Mouse (Mus musculus) neural tube, embryonic 13.5 days (tissue): ENCODE measurements around the gene Gnaz. TPM values are rescaled to one million over a fixed set of nuclear protein-coding genes. Genes with fewer than 3 reads are reported as not detected.

Experiments used
- ATAC-seq: fragments of 200-750 bp; cut with Nextera tagmentation; 2 replicates; pipeline ENCODE4 v1.8.0; 2017; ENCODE audit warnings: low read depth, mild to moderate bottlenecking, moderate TSS enrichment, moderate library complexity
- H3K27ac ChIP-seq: fragments of 300-500 bp; sonication (generic); replicated peaks from 2 replicates; pipeline ENCODE4 v1.5.1; 2015; ENCODE audit warnings: moderate library complexity, mild to moderate bottlenecking, inconsistent platforms
- H3K27me3 ChIP-seq: fragments of 300-500 bp; sonication (generic); 2 replicates; pipeline ENCODE4 v1.6.1; 2015; ENCODE audit warnings: mild to moderate bottlenecking, inconsistent platforms
- H3K36me3 ChIP-seq: fragments of 300-500 bp; sonication (generic); 2 replicates; pipeline ENCODE4 v1.6.1; 2015; ENCODE audit warnings: mild to moderate bottlenecking, inconsistent platforms
- H3K4me1 ChIP-seq: fragments of 300-500 bp; sonication (generic); replicated peaks from 2 replicates; pipeline ENCODE4 v1.6.1; 2015; ENCODE audit warnings: inconsistent platforms
- H3K4me2 ChIP-seq: fragments of 300-500 bp; sonication (generic); 2 replicates; pipeline ENCODE4 v1.6.1; 2015; ENCODE audit warnings: inconsistent platforms, mild to moderate bottlenecking, moderate library complexity
- H3K4me3 ChIP-seq: fragments of 300-500 bp; sonication (generic); 2 replicates; pipeline ENCODE4 v1.5.1; 2015; ENCODE audit warnings: mild to moderate bottlenecking, inconsistent platforms
- H3K9ac ChIP-seq: fragments of 300-500 bp; sonication (generic); 2 replicates; pipeline ENCODE4 v1.6.1; 2015; ENCODE audit warnings: moderate library complexity, mild to moderate bottlenecking, inconsistent platforms
- H3K9me3 ChIP-seq: fragments of 300-500 bp; sonication (generic); 2 replicates; pipeline ENCODE4 v1.6.1; 2016; ENCODE audit warnings: inconsistent platforms
- WGBS: fragments of 180-500 bp; shearing (Covaris S2); methylation state at CpG from one replicate; pipeline ENCODE4 v1.1.7; 2015; 5-methylcytosine and 5-hydroxymethylcytosine counted together
- polyA plus RNA-seq: library from polyadenylated mRNA; unstranded; fragments of >200 nt; fragmentation: Nextera tagmentation; extraction: Ambion mirVana; gene quantifications from 2 replicates; pipeline ENCODE4 v1.2.1, GENCODE M21; 2015

Gnaz gene
- polyA plus RNA-seq, 1 experiment from 2014 or later, result 51.9 TPM

DNA sequence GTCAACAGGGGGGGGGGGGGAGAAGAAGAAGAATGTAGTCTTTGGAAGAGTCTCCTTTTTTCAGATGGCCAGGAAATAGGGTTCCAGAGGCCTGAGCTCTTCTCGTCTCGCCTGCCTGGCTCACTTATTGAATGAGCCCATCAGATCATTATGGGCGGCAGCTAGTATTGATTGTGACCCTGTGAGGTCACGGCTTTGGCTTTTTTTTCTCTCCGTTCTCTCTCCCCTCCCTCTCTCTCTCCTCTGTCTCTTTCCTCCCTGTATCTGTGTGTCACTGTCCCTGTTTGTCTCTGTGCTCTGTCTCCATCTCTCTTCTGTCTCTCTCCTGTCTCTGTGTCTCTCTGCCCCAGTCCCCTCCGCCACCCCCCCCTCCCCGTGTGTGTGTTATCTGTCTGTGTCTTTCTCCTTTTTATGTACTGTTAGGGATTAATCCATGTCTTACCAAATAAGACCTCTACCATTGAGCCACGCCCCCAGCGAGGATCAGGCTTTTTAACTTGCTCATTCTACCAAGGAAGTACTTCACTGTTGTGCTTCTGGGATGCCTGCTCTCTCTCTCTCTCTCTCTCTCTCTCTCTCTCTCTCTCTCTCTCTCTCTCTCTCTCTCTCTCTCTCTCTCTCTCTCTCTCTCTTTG is 91.9 kb downstream of the Gnaz start:
- Histone ChIP-seq H3K4me2 (0 out of 2 replicates have a peak overlapping the region, but pooled peaks have one; percentile 84), H3K27ac (no peak overlapping the region; the same call in none of the 2 replicates), H3K9ac (0 out of 2 replicates have a peak overlapping the region, but pooled peaks have one; percentile 8), H3K9me3 (no peaks in the 10 kb centered on the region), H3K27me3 (no peaks in the 10 kb centered on the region), H3K4me3 (no peak overlapping the region), H3K4me1 (peaks cover 69% of the 10 kb centered on the region), H3K36me3 (no peaks in the 10 kb centered on the region)
- ATAC-seq, result no peak
- WGBS, result 21% methylated on average over 9 of the region's 9 CpGs

DNA sequence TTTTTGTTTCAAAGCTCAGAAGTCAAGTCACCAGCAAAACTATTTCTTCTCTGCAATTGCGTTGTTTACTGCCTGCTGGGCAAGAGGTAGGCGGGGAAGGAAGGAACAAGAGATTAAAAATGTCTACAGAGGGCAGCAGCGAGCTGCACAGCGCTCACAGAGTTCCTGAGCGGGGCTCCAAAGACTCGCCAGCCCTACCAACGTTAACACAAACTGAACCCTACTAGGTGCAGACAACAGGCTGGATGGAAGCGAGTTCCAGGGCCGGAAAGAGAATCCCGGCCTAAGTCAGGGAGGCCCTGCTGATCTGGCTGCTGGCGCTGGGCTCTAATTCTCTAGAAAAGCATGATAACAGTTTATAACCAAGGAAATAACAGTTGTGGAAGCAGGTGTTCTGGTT is 92.4 kb downstream of the Gnaz start:
- Histone ChIP-seq H3K4me3 (peak overlapping the region; percentile 88), H3K9me3 (no peaks in the 10 kb centered on the region), H3K4me2 (peak overlapping the region; percentile 84), H3K27ac (no peak overlapping the region; the same call in 1 of the 2 replicates), H3K36me3 (no peaks in the 10 kb centered on the region), H3K4me1 (peaks cover 70% of the 10 kb centered on the region), H3K27me3 (no peaks in the 10 kb centered on the region), H3K9ac (peak overlapping the region; percentile 94; the same call in 1 of the 2 replicates)
- ATAC-seq, result 0 out of 2 replicates have a peak, but pooled peaks have one; percentile 23
- WGBS, result under 1% methylated on average over 11 of the region's 11 CpGs

DNA sequence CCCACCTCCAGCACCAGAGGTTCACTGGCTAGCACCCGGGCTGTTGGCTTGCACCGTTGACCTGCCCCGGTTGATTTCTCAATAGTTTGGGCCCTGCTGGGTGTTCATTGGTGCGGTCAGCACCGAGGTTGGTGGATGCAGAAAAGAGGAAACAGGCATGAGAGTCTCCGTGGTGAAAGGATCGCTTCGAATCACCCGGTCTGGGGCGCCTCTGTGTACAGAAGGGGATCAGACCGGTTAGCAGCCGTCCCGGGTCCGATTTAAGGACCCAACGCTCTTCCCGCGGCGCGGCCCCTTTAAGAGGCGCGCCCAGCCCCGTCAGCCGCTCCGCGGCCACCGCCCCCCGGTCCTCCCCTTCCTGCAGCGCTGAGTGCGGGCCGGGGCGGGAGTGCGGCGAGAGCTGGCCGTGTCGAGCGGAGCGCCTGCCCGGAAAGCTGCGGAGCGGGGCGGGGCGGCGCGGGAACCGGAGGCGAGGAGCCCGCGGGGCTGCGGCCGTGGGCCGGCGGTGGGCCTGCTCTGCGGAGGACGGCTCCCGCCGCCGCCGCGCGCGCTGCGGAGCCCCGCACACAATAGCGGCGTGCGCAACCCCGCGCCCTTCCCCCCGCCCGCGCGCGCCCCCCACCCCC is 93.4 kb downstream of the Gnaz start, which contains the start of gene Bcr:
Bcr (plus strand) TSS at position 376 of the 626 bp plus-strand sequence.
- Histone ChIP-seq H3K27ac (peak within 1 kb of the TSS; percentile 93), H3K9ac (peak within 1 kb of the TSS; percentile 94), H3K4me3 (peak within 1 kb of the TSS; percentile 88), H3K27me3 (no peaks in the 10 kb centered on the region), H3K4me2 (peak within 1 kb of the TSS; percentile 84), H3K36me3 (no peaks in the 10 kb centered on the region), H3K4me1 (peaks cover 78% of the 10 kb centered on the region), H3K9me3 (no peaks in the 10 kb centered on the region)
- peak; percentile 86 for ATAC-seq
- under 1% methylated on average over 61 of the region's 73 CpGs for WGBS

GRCm38 (mm10) chr10:75060843-75061235 is 93.9 kb downstream of the Gnaz start:
- peak overlapping the region; percentile 88 for H3K4me3 ChIP-seq
- peak overlapping the region; percentile 94 for H3K9ac ChIP-seq
- 0 out of 2 replicates have a peak, but pooled peaks cover 4% of the 10 kb centered on the region for H3K36me3 ChIP-seq
- H3K27ac ChIP-seq, result peak overlapping the region; percentile 93
- H3K4me1 ChIP-seq, result peaks cover 79% of the 10 kb centered on the region
- ATAC-seq, result peak; percentile 30
- H3K9me3 ChIP-seq, result no peaks in the 10 kb centered on the region
- H3K4me2 ChIP-seq, result peak overlapping the region; percentile 84
- no peaks in the 10 kb centered on the region for H3K27me3 ChIP-seq
- WGBS, result under 1% methylated on average over 42 of the region's 48 CpGs

- no peak for ATAC-seq
- H3K36me3 ChIP-seq, result 0 out of 2 replicates have a peak, but pooled peaks cover 5% of the 10 kb centered on the region
- 2% methylated on average over 70 of the region's 71 CpGs for WGBS
- H3K9me3 ChIP-seq, result no peaks in the 10 kb centered on the region
- peak overlapping the region; percentile 93 for H3K27ac ChIP-seq
- H3K4me2 ChIP-seq, result peak overlapping the region; percentile 84
- peaks cover 78% of the 10 kb centered on the region for H3K4me1 ChIP-seq
- peak overlapping the region; percentile 94 for H3K9ac ChIP-seq
- H3K4me3 ChIP-seq, result peak overlapping the region; percentile 88
- H3K27me3 ChIP-seq, result no peaks in the 10 kb centered on the region
Measured at GRCm38 (mm10) chr10:75061341-75062188, 94.6 kb downstream of the Gnaz start.

- ATAC-seq, result no peak
- H3K36me3 ChIP-seq, result 0 out of 2 replicates have a peak, but pooled peaks cover 5% of the 10 kb centered on the region
- H3K9ac ChIP-seq, result peak overlapping the region; percentile 94
- no peaks in the 10 kb centered on the region for H3K27me3 ChIP-seq
- no peaks in the 10 kb centered on the region for H3K9me3 ChIP-seq
- H3K4me2 ChIP-seq, result peak overlapping the region; percentile 84
- peaks cover 76% of the 10 kb centered on the region for H3K4me1 ChIP-seq
- 16% methylated on average over 6 of the region's 6 CpGs for WGBS
- peak overlapping the region; percentile 88 for H3K4me3 ChIP-seq
- H3K27ac ChIP-seq, result no peak overlapping the region
Measured at GRCm38 (mm10) chr10:75062189-75062561, 95.2 kb downstream of the Gnaz start.

DNA sequence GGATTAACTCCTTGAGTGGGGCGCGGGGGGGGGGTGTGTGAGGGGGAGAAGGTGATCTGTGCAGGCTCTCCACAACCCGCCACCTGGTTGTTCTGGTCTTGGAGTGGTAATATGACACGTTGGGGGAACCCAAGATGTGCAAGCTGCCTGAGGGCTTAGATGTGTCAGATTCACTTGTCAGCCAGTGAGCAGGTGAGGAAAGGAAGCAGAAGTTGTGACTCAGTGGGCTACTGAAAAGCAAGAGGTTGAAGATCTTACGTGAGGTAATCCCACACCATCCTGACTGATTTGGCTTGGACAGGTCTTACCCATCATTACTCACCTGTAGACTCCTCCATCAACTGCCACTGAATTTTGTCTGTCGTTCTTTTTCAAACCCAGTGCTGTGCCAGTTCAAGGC is 95.6 kb downstream of the Gnaz start:
- 0 out of 2 replicates have a peak, but pooled peaks cover 5% of the 10 kb centered on the region for H3K36me3 ChIP-seq
- peak overlapping the region; percentile 88 for H3K4me3 ChIP-seq
- no peak for ATAC-seq
- H3K9ac ChIP-seq, result peak overlapping the region; percentile 94
- 58% methylated on average over 6 of the region's 6 CpGs for WGBS
- peaks cover 79% of the 10 kb centered on the region for H3K4me1 ChIP-seq
- H3K27me3 ChIP-seq, result no peaks in the 10 kb centered on the region
- H3K4me2 ChIP-seq, result peak overlapping the region; percentile 84
- H3K27ac ChIP-seq, result no peak overlapping the region
- H3K9me3 ChIP-seq, result no peaks in the 10 kb centered on the region

DNA sequence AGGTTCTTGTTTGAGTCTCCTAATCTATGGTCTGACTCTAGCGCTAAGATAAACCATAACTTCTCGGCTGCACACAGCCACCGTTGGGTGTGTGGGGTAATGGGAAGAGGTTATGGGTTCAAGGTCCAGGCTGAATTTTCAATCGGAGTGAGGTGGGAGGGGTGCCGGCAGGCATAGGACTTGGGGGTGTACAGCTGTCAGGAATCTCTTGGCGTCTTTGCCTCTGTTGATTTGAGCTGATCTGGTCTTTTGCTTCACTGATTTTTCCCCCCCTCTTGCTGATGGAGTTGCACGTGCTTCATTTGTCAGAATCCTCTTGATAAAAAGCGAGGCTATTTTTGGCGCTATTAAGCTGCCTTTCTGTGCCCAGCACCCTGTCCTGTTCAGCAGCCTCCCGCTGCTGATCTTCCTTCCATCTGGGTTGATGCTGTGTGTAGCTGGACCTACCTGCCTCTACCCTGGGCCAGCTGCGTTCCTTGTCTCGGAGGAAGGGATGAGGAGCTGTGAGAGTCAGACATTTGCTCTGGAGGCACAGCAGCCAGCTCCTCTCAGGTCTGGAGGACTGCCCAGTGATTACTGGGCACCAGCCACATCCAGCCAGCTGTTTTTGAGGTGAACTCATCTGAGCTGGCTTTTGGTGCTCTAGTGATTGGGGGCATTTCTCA is 96.5 kb downstream of the Gnaz start:
- Histone ChIP-seq H3K9me3 (no peaks in the 10 kb centered on the region), H3K4me1 (peaks cover 83% of the 10 kb centered on the region), H3K4me2 (peak overlapping the region; percentile 84), H3K27me3 (no peaks in the 10 kb centered on the region), H3K27ac (no peak overlapping the region), H3K4me3 (peak overlapping the region; percentile 88), H3K9ac (peak overlapping the region; percentile 94), H3K36me3 (0 out of 2 replicates have a peak, but pooled peaks cover 5% of the 10 kb centered on the region)
- 61% methylated on average over 12 of the region's 12 CpGs for WGBS
- ATAC-seq, result no peak

DNA sequence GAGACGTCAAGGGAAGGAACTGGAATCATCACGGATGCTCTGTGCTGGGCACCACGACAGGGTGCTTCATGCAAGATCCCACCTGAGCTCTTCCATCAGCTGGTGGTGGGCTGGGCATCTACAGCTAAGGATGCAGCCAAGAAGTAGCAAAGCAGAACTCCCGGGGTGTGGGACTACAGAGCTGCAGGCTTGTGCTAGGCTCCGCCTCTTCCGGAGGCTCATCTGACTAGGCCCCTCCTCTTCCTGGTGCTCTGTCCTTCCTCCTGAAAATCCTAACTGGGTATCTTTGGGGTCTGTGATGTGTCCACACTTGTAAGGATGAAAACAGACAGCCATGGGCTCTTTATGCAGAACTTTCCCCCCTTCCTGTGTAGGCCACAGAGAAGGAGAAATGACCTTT is 98.7 kb downstream of the Gnaz start:
- Histone ChIP-seq H3K9ac (no peak overlapping the region), H3K4me2 (peak overlapping the region; percentile 84), H3K4me1 (peaks cover 89% of the 10 kb centered on the region), H3K27me3 (no peaks in the 10 kb centered on the region), H3K9me3 (no peaks in the 10 kb centered on the region), H3K27ac (no peak overlapping the region), H3K4me3 (peak overlapping the region; percentile 88; the same call in 1 of the 2 replicates), H3K36me3 (0 out of 2 replicates have a peak, but pooled peaks cover 5% of the 10 kb centered on the region)
- 77% methylated on average over 6 of the region's 6 CpGs for WGBS
- ATAC-seq, result no peak
